Mouse (Mus musculus) erythroblast, embryonic 14.5 days (primary cell): ENCODE data around the gene Suclg1.

Experiments used
- GATA1 ChIP-seq: IDR thresholded peaks from 2 replicates; pipeline ENCODE4 v1.6.1; 2012; ENCODE audit warnings: low read length, inconsistent platforms, mixed read lengths
- TAL1 ChIP-seq: IDR thresholded peaks from 3 replicates; pipeline ENCODE4 v1.6.1; 2012; ENCODE audit warnings: low read length, inconsistent platforms, mixed read lengths

DNA sequence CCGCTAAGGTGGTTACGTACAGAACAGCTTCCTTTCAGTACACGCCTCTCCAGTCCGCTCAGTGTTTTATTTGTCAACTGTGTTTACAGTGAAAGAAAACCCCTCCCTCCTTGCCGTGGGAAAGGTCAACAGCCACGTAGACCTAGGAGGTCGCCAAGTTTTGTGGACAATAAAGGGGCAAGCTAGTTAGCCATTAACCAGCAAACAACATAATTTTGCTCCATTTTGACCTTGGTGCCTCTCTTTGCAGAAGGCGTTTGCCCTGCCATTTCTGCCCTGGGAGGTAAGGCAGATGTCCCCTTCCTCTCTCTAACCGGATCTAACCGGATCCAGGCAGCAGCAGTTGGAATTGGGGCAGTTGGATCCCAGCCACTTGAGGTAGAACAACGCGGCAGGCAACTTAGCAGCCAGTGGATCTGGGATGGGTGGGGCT is 16.0 kb upstream of the Suclg1 start:
- TF ChIP-seq GATA1 (no peak), TAL1 (no peak)
